Mouse (Mus musculus): ENCODE results near the gene Camk1g.

The Camk1g gene

GRCm38 (mm10) chr1:193332671-193333070 lies 37.4 kb downstream of the Camk1g start:
- DNase-seq (ENCODE audit: low read depth, low spot score): no peak

GRCm38 (mm10) chr1:193332018-193332417 lies 38.1 kb downstream of the Camk1g start:
- DNase-seq (ENCODE audit: low read depth, low spot score): no peak

GRCm38 (mm10) chr1:193330626-193331025 lies 39.5 kb downstream of the Camk1g start:
- DNase-seq (ENCODE audit: low read depth, low spot score): no peak

GRCm38 (mm10) chr1:193330172-193330571 lies 39.9 kb downstream of the Camk1g start:
- peak; percentile 64 for DNase-seq (ENCODE audit: low read depth, low spot score)

- DNase-seq (ENCODE audit: low read depth, low spot score): no peak
Observed at GRCm38 (mm10) chr1:193329557-193329956, 40.5 kb downstream of the Camk1g start.

- no peak for DNase-seq (ENCODE audit: low read depth, low spot score)
Observed at GRCm38 (mm10) chr1:193327686-193328085, 42.4 kb downstream of the Camk1g start.

GRCm38 (mm10) chr1:193327216-193327615 lies 42.9 kb downstream of the Camk1g start:
- no peak for DNase-seq (ENCODE audit: low read depth, low spot score)

- DNase-seq (ENCODE audit: low read depth, low spot score): no peak
Observed at GRCm38 (mm10) chr1:193326456-193327145, 43.5 kb downstream of the Camk1g start.

- no peak for DNase-seq (ENCODE audit: low read depth, low spot score)
Observed at GRCm38 (mm10) chr1:193325891-193326290, 44.2 kb downstream of the Camk1g start.

- no peak for DNase-seq (ENCODE audit: low read depth, low spot score)
Observed at GRCm38 (mm10) chr1:193324224-193324623, 45.9 kb downstream of the Camk1g start.

GRCm38 (mm10) chr1:193323686-193324085 lies 46.4 kb downstream of the Camk1g start:
- DNase-seq (ENCODE audit: low read depth, low spot score): no peak

- no peak for DNase-seq (ENCODE audit: low read depth, low spot score)
Observed at GRCm38 (mm10) chr1:193320398-193320797, 49.7 kb downstream of the Camk1g start.

GRCm38 (mm10) chr1:193319721-193320120 lies 50.4 kb downstream of the Camk1g start:
- DNase-seq (ENCODE audit: low read depth, low spot score): no peak

- no peak for DNase-seq (ENCODE audit: low read depth, low spot score)
Observed at GRCm38 (mm10) chr1:193317159-193317559, 52.9 kb downstream of the Camk1g start.

GRCm38 (mm10) chr1:193316358-193316750 lies 53.7 kb downstream of the Camk1g start:
- DNase-seq (ENCODE audit: low read depth, low spot score): no peak

GRCm38 (mm10) chr1:193315705-193316357 lies 54.3 kb downstream of the Camk1g start:
- DNase-seq (ENCODE audit: low read depth, low spot score): no peak

GRCm38 (mm10) chr1:193311596-193311995 lies 58.5 kb downstream of the Camk1g start:
- no peak for DNase-seq (ENCODE audit: low read depth, low spot score)

GRCm38 (mm10) chr1:193310519-193311085 lies 59.5 kb downstream of the Camk1g start:
- DNase-seq (ENCODE audit: low read depth, low spot score): no peak

GRCm38 (mm10) chr1:193309785-193310518 lies 60.1 kb downstream of the Camk1g start:
- DNase-seq (ENCODE audit: low read depth, low spot score): no peak

GRCm38 (mm10) chr1:193306832-193307231 lies 63.3 kb downstream of the Camk1g start:
- DNase-seq (ENCODE audit: low read depth, low spot score): no peak

- no peak for DNase-seq (ENCODE audit: low read depth, low spot score)
Observed at GRCm38 (mm10) chr1:193305386-193305785, 64.7 kb downstream of the Camk1g start.

- no peak for DNase-seq (ENCODE audit: low read depth, low spot score)
Observed at GRCm38 (mm10) chr1:193303096-193303495, 67.0 kb downstream of the Camk1g start.
